Mouse (Mus musculus): Measurements from ENCODE around the gene Pcif1. TPM values are rescaled to one million over a fixed set of nuclear protein-coding genes. Genes with fewer than 3 reads are reported as not detected.
"Not testable (repeated sequence)": the region's sequence is repeated elsewhere in the genome, so short reads cannot be mapped to it uniquely, and the experiment has no call there.

Gene Pcif1
- polyA plus RNA-seq, 1 experiment from 2014 or later: 38.4 TPM

GRCm38 (mm10) chr2:164857842-164858553 lies 21.1 kb upstream of the Pcif1 start:
- peaks cover 23% of the 10 kb centered on the region for H3K4me1 ChIP-seq (ENCODE audit: insufficient read depth)
- no peak for ATAC-seq
- no peak for DNase-seq
- no peak for TF ChIP-seq EP300 (IDR thresholded peaks at IDR 0.05; ENCODE audit: low read depth)
- TF ChIP-seq CTCF (IDR thresholded peaks at IDR 0.05; ENCODE audit: low read depth): no peak
- no peak overlapping the region; the same call in 1 of the 2 replicates for H3K9ac ChIP-seq (replicated peaks)
- peaks cover 34% of the 10 kb centered on the region for H3K27me3 ChIP-seq (ENCODE audit: insufficient read depth, low read length)
- peak overlapping the region; percentile 50 for H3K4me3 ChIP-seq (ENCODE audit: low read depth, low read length)
- H3K27ac ChIP-seq (ENCODE audit: low read depth): peak overlapping the region; percentile 22; the same call in 1 of the 2 replicates
- 16% methylated on average over 19 of the region's 19 CpGs for WGBS (ENCODE audit: insufficient replicate concordance)
- H3K4me2 ChIP-seq (ENCODE audit: low read depth, low read length): peak overlapping the region; percentile 80
- no peaks in the 10 kb centered on the region for H3K9me3 ChIP-seq (ENCODE audit: low read length)
- no peaks in the 10 kb centered on the region for H3K36me3 ChIP-seq (replicated peaks; ENCODE audit: insufficient read depth, low read length)

GRCm38 (mm10) chr2:164859155-164859554 lies 19.9 kb upstream of the Pcif1 start:
- Histone ChIP-seq H3K4me1 (ENCODE audit: insufficient read depth) (peaks cover 23% of the 10 kb centered on the region), H3K36me3 (replicated peaks; ENCODE audit: insufficient read depth, low read length) (no peaks in the 10 kb centered on the region), H3K27me3 (ENCODE audit: insufficient read depth, low read length) (peaks cover 32% of the 10 kb centered on the region), H3K9me3 (ENCODE audit: low read length) (no peaks in the 10 kb centered on the region), H3K4me3 (ENCODE audit: low read depth, low read length) (no peak overlapping the region), H3K4me2 (ENCODE audit: low read depth, low read length) (peak overlapping the region; percentile 47), H3K27ac (ENCODE audit: low read depth) (peak overlapping the region; percentile 85), H3K9ac (replicated peaks) (peak overlapping the region; percentile 19; the same call in 1 of the 2 replicates)
- ATAC-seq: peak; percentile 7; the same call in 1 of the 2 replicates
- no peak for DNase-seq
- 42% methylated on average over 2 of the region's 2 CpGs for WGBS (ENCODE audit: insufficient replicate concordance)
- TF ChIP-seq EP300 (IDR thresholded peaks at IDR 0.05; ENCODE audit: low read depth) (no peak), CTCF (IDR thresholded peaks at IDR 0.05; ENCODE audit: low read depth) (no peak)

GRCm38 (mm10) chr2:164859640-164860432 lies 19.3 kb upstream of the Pcif1 start:
- Histone ChIP-seq H3K9me3 (ENCODE audit: low read length) (no peaks in the 10 kb centered on the region), H3K4me3 (ENCODE audit: low read depth, low read length) (no peak overlapping the region), H3K4me2 (ENCODE audit: low read depth, low read length) (peak overlapping the region; percentile 47; the same call in 1 of the 2 replicates), H3K27ac (ENCODE audit: low read depth) (peak overlapping the region; percentile 85), H3K4me1 (ENCODE audit: insufficient read depth) (peaks cover 23% of the 10 kb centered on the region), H3K36me3 (replicated peaks; ENCODE audit: insufficient read depth, low read length) (no peaks in the 10 kb centered on the region), H3K27me3 (ENCODE audit: insufficient read depth, low read length) (peaks cover 27% of the 10 kb centered on the region), H3K9ac (replicated peaks) (peak overlapping the region; percentile 19; the same call in 1 of the 2 replicates)
- peak; percentile 93 for ATAC-seq
- peak; percentile 61 for DNase-seq
- TF ChIP-seq EP300 (IDR thresholded peaks at IDR 0.05; ENCODE audit: low read depth) (peak; percentile 30; the same call in 1 of the 2 replicates), CTCF (IDR thresholded peaks at IDR 0.05; ENCODE audit: low read depth) (no peak)
- 43% methylated on average over 9 of the region's 9 CpGs for WGBS (ENCODE audit: insufficient replicate concordance)

DNA sequence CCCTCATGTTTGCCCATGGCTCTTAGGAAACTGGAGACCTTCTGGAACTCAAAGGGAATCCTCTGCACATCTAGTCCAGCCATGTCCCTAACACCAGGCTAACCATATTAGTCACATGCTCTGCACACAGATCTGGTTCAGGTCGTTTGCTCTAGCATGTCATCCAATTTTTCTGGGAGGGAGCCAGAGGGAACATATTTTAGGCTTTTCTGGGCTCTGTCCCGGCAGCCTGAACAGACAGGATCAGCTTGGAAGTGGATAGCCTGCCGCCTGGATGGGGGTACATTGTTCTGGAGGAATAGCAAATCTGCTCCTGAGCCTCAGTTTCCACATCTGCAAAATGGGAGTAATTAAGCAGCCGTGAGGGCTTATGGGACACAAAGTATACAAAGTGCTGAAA lies 18.0 kb upstream of the Pcif1 start:
- no peak overlapping the region for H3K4me2 ChIP-seq (ENCODE audit: low read depth, low read length)
- H3K4me1 ChIP-seq (ENCODE audit: insufficient read depth): peaks cover 23% of the 10 kb centered on the region
- no peak for TF ChIP-seq EP300 (IDR thresholded peaks at IDR 0.05; ENCODE audit: low read depth)
- no peak for TF ChIP-seq CTCF (IDR thresholded peaks at IDR 0.05; ENCODE audit: low read depth)
- H3K4me3 ChIP-seq (ENCODE audit: low read depth, low read length): no peak overlapping the region
- no peak for ATAC-seq
- H3K9ac ChIP-seq (replicated peaks): no peak overlapping the region
- no peaks in the 10 kb centered on the region for H3K9me3 ChIP-seq (ENCODE audit: low read length)
- DNase-seq: no peak
- H3K36me3 ChIP-seq (replicated peaks; ENCODE audit: insufficient read depth, low read length): no peaks in the 10 kb centered on the region
- peak overlapping the region; percentile 44; the same call in 1 of the 2 replicates for H3K27ac ChIP-seq (ENCODE audit: low read depth)
- 66% methylated on average over 4 of the region's 4 CpGs for WGBS (ENCODE audit: insufficient replicate concordance)
- H3K27me3 ChIP-seq (ENCODE audit: insufficient read depth, low read length): peaks cover 21% of the 10 kb centered on the region

GRCm38 (mm10) chr2:164862179-164862861 lies 16.8 kb upstream of the Pcif1 start:
- Histone ChIP-seq H3K36me3 (replicated peaks; ENCODE audit: insufficient read depth, low read length) (no peaks in the 10 kb centered on the region), H3K9me3 (ENCODE audit: low read length) (no peaks in the 10 kb centered on the region), H3K9ac (replicated peaks) (no peak overlapping the region), H3K4me1 (ENCODE audit: insufficient read depth) (peaks cover 15% of the 10 kb centered on the region), H3K27ac (ENCODE audit: low read depth) (peak overlapping the region; percentile 49; the same call in 1 of the 2 replicates), H3K4me2 (ENCODE audit: low read depth, low read length) (no peak overlapping the region), H3K27me3 (ENCODE audit: insufficient read depth, low read length) (peaks cover 8% of the 10 kb centered on the region), H3K4me3 (ENCODE audit: low read depth, low read length) (no peak overlapping the region)
- whole genome bisulfite sequencing (ENCODE audit: insufficient replicate concordance): 34% methylated on average over 9 of the region's 9 CpGs
- no peak for TF ChIP-seq EP300 (IDR thresholded peaks at IDR 0.05; ENCODE audit: low read depth)
- TF ChIP-seq CTCF (IDR thresholded peaks at IDR 0.05; ENCODE audit: low read depth): no peak
- no peak for DNase-seq
- ATAC-seq: no peak

DNA sequence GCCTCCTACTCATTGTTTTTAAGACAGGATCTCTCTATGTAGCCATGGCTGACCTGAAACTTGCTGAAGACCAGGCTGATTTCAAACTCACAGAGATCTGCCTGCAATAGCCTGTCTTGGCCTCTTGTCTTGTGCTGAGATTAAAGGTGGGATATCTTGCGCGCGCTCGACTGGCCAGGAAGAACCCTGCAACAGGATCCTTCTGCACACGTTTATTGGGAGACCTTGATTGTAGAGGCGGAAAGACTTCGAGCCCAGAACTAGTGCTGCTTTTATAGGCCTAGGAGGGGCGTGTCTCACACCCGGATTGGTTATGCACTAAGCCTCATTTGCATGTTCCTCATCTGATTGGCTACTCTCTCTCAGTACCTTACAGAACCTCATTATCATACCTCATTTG lies 15.7 kb upstream of the Pcif1 start:
- H3K4me3 ChIP-seq (ENCODE audit: low read depth, low read length); H3K9me3 ChIP-seq (ENCODE audit: low read length); H3K36me3 ChIP-seq (replicated peaks; ENCODE audit: insufficient read depth, low read length); H3K27me3 ChIP-seq (ENCODE audit: insufficient read depth, low read length); H3K4me2 ChIP-seq (ENCODE audit: low read depth, low read length); DNase-seq; H3K27ac ChIP-seq (ENCODE audit: low read depth); ATAC-seq; H3K9ac ChIP-seq (replicated peaks): not testable (repeated sequence)
- H3K4me1 ChIP-seq (ENCODE audit: insufficient read depth): peaks cover 13% of the 10 kb centered on the region
- WGBS (ENCODE audit: insufficient replicate concordance): 85% methylated on average over 7 of the region's 9 CpGs
